Mouse (Mus musculus) thymus, adult 2 months (tissue): ENCODE data around the gene Ldhc.

Experiments
- CTCF ChIP-seq: fragments of 200-500 bp; IDR thresholded peaks from 2 replicates; pipeline ENCODE4 v1.5.1; 2012; ENCODE audit warnings: mild to moderate bottlenecking, control low read depth, low read length, moderate library complexity, borderline replicate concordance; ENCODE audit not compliant: control insufficient read depth, poor library complexity, insufficient read depth; ENCODE audit errors: extremely low read depth
- POLR2A ChIP-seq: fragments of 200-500 bp; IDR thresholded peaks from 2 replicates; pipeline ENCODE4 v1.6.1; 2012; ENCODE audit warnings: mild to moderate bottlenecking, low read length, control low read depth, moderate library complexity; ENCODE audit not compliant: control insufficient read depth, poor library complexity, insufficient read depth; ENCODE audit errors: extremely low read depth

DNA sequence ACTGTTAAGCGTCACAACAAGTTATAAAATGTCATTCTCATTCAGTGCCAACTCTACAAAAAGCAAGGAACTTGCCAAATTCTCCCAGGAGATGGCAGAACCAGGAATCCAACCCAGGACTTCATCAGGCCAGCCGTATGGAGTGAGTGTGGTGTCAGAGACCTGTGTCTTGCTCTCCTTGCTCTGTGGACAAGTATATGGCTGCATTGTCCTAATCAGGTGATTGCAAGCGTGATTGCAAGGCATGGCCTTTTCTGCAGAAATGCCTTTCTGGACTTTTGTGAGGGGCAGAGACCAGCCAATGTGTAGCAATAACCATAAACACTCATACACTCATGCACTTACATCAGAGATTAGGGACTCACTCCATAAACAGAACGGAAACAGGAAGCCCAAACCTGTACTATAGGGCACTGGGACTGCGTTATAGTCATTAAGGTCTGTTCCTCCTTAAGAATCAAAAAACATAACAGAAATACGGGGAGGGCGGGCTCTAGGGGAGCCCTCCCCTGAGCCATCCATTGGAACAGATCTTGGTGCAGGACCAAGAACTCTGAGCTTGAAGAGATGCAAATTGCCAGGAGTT lies 27.2 kb upstream of the Ldhc start:
- TF ChIP-seq CTCF (no peak), POLR2A (no peak)
